Mouse (Mus musculus) heart, postnatal 0 days (tissue): Measurements from ENCODE around the gene Myo18b. TPM values are rescaled to one million over a fixed set of nuclear protein-coding genes. Genes with fewer than 3 reads are reported as not detected.

Experiments used
- ATAC-seq: fragments of 200-750 bp; cut with Nextera tagmentation; 2 replicates; pipeline ENCODE4 v1.8.0; 2017; ENCODE audit warnings: low read depth, moderate number of reproducible peaks, moderate library complexity; ENCODE audit not compliant: insufficient read depth
- DNase-seq: peaks from one replicate; pipeline ENCODE4 v3.0.0-alpha.2; 2016; ENCODE audit warnings: low spot score
- H3K27ac ChIP-seq: fragments of 300-500 bp; sonication (generic); 2 replicates; pipeline ENCODE4 v1.5.1; 2014; ENCODE audit warnings: low read depth, mild to moderate bottlenecking
- H3K27me3 ChIP-seq: fragments of 300-500 bp; sonication (generic); 2 replicates; pipeline ENCODE4 v1.6.1; 2014; ENCODE audit warnings: low read length, mixed read lengths; ENCODE audit not compliant: control insufficient read depth, insufficient read depth
- H3K36me3 ChIP-seq: fragments of 300-500 bp; sonication (generic); replicated peaks from 2 replicates; pipeline ENCODE4 v1.6.1; 2014; ENCODE audit warnings: low read length, mixed read lengths; ENCODE audit not compliant: control insufficient read depth, insufficient read depth
- H3K4me1 ChIP-seq: fragments of 300-500 bp; sonication (generic); 2 replicates; pipeline ENCODE4 v1.6.1; 2014; ENCODE audit warnings: antibody characterized with exemption; ENCODE audit not compliant: control insufficient read depth, insufficient read depth
- H3K4me2 ChIP-seq: fragments of 300-500 bp; sonication (generic); 2 replicates; pipeline ENCODE4 v1.6.1; 2014; ENCODE audit warnings: low read depth, mild to moderate bottlenecking, low read length, moderate library complexity
- H3K4me3 ChIP-seq: fragments of 300-500 bp; sonication (generic); 2 replicates; pipeline ENCODE4 v1.5.1; 2014; ENCODE audit warnings: low read depth, low read length
- H3K9ac ChIP-seq: fragments of 300-500 bp; sonication (generic); replicated peaks from 2 replicates; pipeline ENCODE4 v1.6.1; 2014; ENCODE audit warnings: low read depth, low read length, mixed read lengths
- H3K9me3 ChIP-seq: fragments of 300-500 bp; sonication (generic); replicated peaks from 2 replicates; pipeline ENCODE4 v1.6.1; 2016; ENCODE audit warnings: low read length; ENCODE audit not compliant: control insufficient read depth
- CTCF ChIP-seq: IDR thresholded peaks from 2 replicates; pipeline ENCODE4 v1.5.1; 2016; ENCODE audit warnings: antibody characterized with exemption, control low read depth, low read depth
- EP300 ChIP-seq: IDR thresholded peaks from 2 replicates; pipeline ENCODE4 v1.6.1; 2016; ENCODE audit warnings: antibody characterized with exemption, low read depth
- WGBS: fragments of 180-500 bp; shearing (Covaris S2); extraction: QIAGEN DNeasy Blood & Tissue Kit; methylation state at CpG from one replicate; pipeline ENCODE4 v1.1.7; 2014; 5-methylcytosine and 5-hydroxymethylcytosine counted together
- polyA plus RNA-seq: library from polyadenylated mRNA; unstranded; fragments of >200 nt; fragmentation: Nextera tagmentation; extraction: Ambion mirVana; gene quantifications from 2 replicates; pipeline ENCODE4 v1.2.1, GENCODE M21; 2015
- total RNA-seq: library from RNA; depleted of rRNA; stranded (reverse); fragments of >200 nt; gene quantifications from 2 replicates; pipeline ENCODE4 v1.2.3, GENCODE M21; 2014; ENCODE audit warnings: low replicate concordance

The Myo18b gene
- total and polyA plus RNA-seq, 2 experiments from 2014 or later, result 26.5 to 110 TPM

- Histone ChIP-seq H3K27ac (no peak overlapping the region), H3K9me3 (no peaks in the 10 kb centered on the region), H3K4me1 (peaks cover 10% of the 10 kb centered on the region; the same call in 1 of the 2 replicates), H3K4me3 (no peak overlapping the region), H3K9ac (no peak overlapping the region), H3K4me2 (no peak overlapping the region), H3K36me3 (peaks cover 18% of the 10 kb centered on the region), H3K27me3 (no peaks in the 10 kb centered on the region)
- no peak for DNase-seq
- WGBS, result 89% methylated on average over 8 of the region's 8 CpGs
- TF ChIP-seq EP300, result no peak
- no peak for TF ChIP-seq CTCF
- no peak for ATAC-seq
Observed at GRCm38 (mm10) chr5:112924806-112925205, 28.6 kb upstream of the Myo18b start.

- ATAC-seq, result peak; percentile 54
- H3K4me2 ChIP-seq, result peak overlapping the region; percentile 33
- WGBS, result 71% methylated on average over 14 of the region's 14 CpGs
- peaks cover 11% of the 10 kb centered on the region for H3K36me3 ChIP-seq
- H3K4me1 ChIP-seq, result peaks cover 10% of the 10 kb centered on the region; the same call in 1 of the 2 replicates
- peak overlapping the region; percentile 80 for H3K27ac ChIP-seq
- H3K9me3 ChIP-seq, result no peaks in the 10 kb centered on the region
- H3K27me3 ChIP-seq, result no peaks in the 10 kb centered on the region
- no peak overlapping the region for H3K9ac ChIP-seq
- TF ChIP-seq EP300 (no peak), CTCF (no peak)
- DNase-seq, result no peak
- peak overlapping the region; percentile 15; the same call in 1 of the 2 replicates for H3K4me3 ChIP-seq
Observed at GRCm38 (mm10) chr5:112923841-112924240, 27.7 kb upstream of the Myo18b start.

DNA sequence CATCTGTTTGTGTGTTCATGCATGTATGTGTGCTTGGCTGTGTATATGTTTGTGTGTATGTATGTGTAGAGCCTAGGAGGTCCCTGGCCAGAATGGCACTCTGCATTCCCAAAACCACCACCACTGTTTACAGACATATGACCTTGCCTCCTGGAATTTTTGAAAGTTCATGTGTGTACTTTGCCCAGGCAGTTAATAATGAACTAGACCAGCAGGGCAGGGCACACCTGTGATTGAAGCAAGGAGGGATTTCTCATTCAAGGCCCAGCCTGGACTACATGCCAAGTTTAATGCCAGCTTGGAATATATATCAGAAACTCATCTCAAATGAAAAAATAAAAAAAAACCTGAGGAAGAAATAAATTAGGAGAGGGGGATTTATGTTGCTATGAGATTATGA is 25.8 kb upstream of the Myo18b start:
- Histone ChIP-seq H3K4me2 (no peak overlapping the region), H3K9me3 (no peaks in the 10 kb centered on the region), H3K36me3 (peaks cover 8% of the 10 kb centered on the region), H3K4me3 (no peak overlapping the region), H3K9ac (no peak overlapping the region), H3K27ac (no peak overlapping the region), H3K4me1 (peaks cover 7% of the 10 kb centered on the region; the same call in 1 of the 2 replicates), H3K27me3 (no peaks in the 10 kb centered on the region)
- no peak for ATAC-seq
- no peak for DNase-seq
- TF ChIP-seq EP300 (no peak), CTCF (no peak)

GRCm38 (mm10) chr5:112910381-112910780 is 14.2 kb upstream of the Myo18b start:
- Histone ChIP-seq H3K4me1 (peaks cover 16% of the 10 kb centered on the region), H3K36me3 (peaks cover 16% of the 10 kb centered on the region; the same call in 1 of the 2 replicates), H3K27me3 (no peaks in the 10 kb centered on the region), H3K9me3 (no peaks in the 10 kb centered on the region), H3K27ac (no peak overlapping the region), H3K4me2 (no peak overlapping the region), H3K9ac (no peak overlapping the region), H3K4me3 (no peak overlapping the region)
- DNase-seq (no peak), ATAC-seq (no peak)
- WGBS, result 94% methylated on average over 5 of the region's 5 CpGs
- TF ChIP-seq CTCF, result no peak
- TF ChIP-seq EP300, result no peak

DNA sequence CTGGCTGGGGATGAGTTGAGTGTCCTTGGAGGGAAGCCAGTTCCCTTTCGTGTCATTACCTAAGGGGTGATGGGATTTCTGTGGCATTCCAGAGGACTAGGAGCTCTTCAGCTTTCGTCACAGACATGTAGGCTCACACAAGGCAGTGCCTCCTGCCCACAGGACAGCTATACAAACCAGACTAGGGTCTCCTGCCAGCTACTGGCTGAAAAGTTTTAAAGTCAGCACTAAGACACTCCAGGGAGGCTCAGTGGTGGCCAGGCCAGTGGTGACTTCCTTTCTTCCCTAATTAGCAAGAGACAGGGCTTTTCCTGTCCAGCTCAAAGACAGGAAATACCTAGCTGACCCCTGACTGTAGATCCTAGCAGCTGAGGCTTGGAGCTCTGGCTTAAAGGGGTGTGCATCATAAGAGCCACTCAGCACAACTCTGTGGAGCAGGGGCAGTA is 12.0 kb upstream of the Myo18b start:
- DNase-seq, result peak; percentile 68
- no peak for TF ChIP-seq CTCF
- TF ChIP-seq EP300, result peak; percentile 52; the same call in 1 of the 2 replicates
- Histone ChIP-seq H3K27ac (peak overlapping the region; percentile 85), H3K9me3 (no peaks in the 10 kb centered on the region), H3K4me1 (peaks cover 16% of the 10 kb centered on the region), H3K9ac (no peak overlapping the region), H3K4me2 (peak overlapping the region; percentile 12; the same call in 1 of the 2 replicates), H3K27me3 (no peaks in the 10 kb centered on the region), H3K36me3 (0 out of 2 replicates have a peak, but pooled peaks cover 2% of the 10 kb centered on the region), H3K4me3 (no peak overlapping the region)
- WGBS, result 5% methylated on average over 2 of the region's 2 CpGs
- ATAC-seq, result peak; percentile 80

GRCm38 (mm10) chr5:112907504-112907903 is 11.3 kb upstream of the Myo18b start:
- Histone ChIP-seq H3K36me3 (no peaks in the 10 kb centered on the region), H3K9ac (no peak overlapping the region; the same call in 1 of the 2 replicates), H3K27ac (peak overlapping the region; percentile 66), H3K4me2 (no peak overlapping the region), H3K27me3 (no peaks in the 10 kb centered on the region), H3K4me3 (no peak overlapping the region), H3K9me3 (no peaks in the 10 kb centered on the region), H3K4me1 (peaks cover 16% of the 10 kb centered on the region)
- WGBS, result 51% methylated on average over 6 of the region's 6 CpGs
- TF ChIP-seq EP300, result no peak
- TF ChIP-seq CTCF, result no peak
- DNase-seq (no peak), ATAC-seq (peak; percentile 53; the same call in 1 of the 2 replicates)
